10 mouse cellular contexts compared by ENCODE assay signal in the genomic region with DNA sequence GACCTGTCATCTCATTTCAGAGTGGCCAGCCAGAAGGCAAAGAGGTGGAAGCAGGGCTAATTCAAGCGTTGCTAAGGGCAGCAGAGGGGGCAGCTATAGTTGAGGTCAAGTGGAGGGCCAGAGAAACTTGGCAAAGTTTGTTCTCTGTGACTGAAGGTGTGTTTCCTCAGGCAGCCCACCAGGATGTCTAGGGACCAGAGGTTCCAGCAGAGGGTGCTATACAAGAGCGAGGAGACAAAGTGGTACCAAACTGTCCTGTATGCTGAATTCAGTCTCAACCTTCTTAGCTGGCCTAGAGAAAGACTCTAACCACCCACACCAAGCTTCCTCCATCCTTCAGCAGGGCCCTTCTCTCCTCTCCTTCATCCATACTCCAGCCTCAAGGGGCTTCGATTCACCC.
A peak's percentile ranks its signal among the peaks of the same experiment; 100 is the strongest.
DNase-seq lines count a peak whose midpoint lies in the region; ATAC-seq and TF ChIP-seq lines count a peak whose summit lies in the region.
"Had no signal": no experiment of that assay in that cellular context is flagged by ENCODE, and none has a peak within 500 bp of the region (broad histone marks: within the 10 kb centered on the region; RNA-seq: fewer than 3 reads in every experiment).

No protein-coding gene starts in this region.

- TF ChIP-seq CTCF in ES-Bruce4 (IDR thresholded peaks at IDR 0.05; ENCODE audit: low read depth, low read length): peak; percentile 68

- no peak overlapping the region for H3K4me2 ChIP-seq in limb, embryonic 11.5 days (ENCODE audit: low read depth, severe bottlenecking)
- H3K4me2 ChIP-seq in limb, embryonic 14.5 days (replicated peaks; ENCODE audit: low read depth, low read length, severe bottlenecking): no peak overlapping the region
- H3K4me2 ChIP-seq: embryonic facial prominence, embryonic 15.5 days; limb, embryonic 12.5 days had no signal

- H3K4me1 ChIP-seq in limb, embryonic 11.5 days (ENCODE audit: control insufficient read depth, insufficient read depth, low read length): peaks cover 30% of the 10 kb centered on the region
- H3K4me1 ChIP-seq in limb, embryonic 10.5 days: peaks cover 53% of the 10 kb centered on the region
- H3K4me1 ChIP-seq in ES-Bruce4 (ENCODE audit: control insufficient read depth, insufficient read depth, low read length): peaks cover 3% of the 10 kb centered on the region
- H3K4me1 ChIP-seq in limb, embryonic 14.5 days (ENCODE audit: control insufficient read depth, insufficient read depth, low read length): peaks cover 32% of the 10 kb centered on the region

- WGBS in limb, embryonic 11.5 days: 38% methylated on average over 3 of the region's 3 CpGs
- 36% methylated on average over 3 of the region's 3 CpGs for WGBS in limb, embryonic 10.5 days
- 38% methylated on average over 3 of the region's 3 CpGs for WGBS in limb, embryonic 14.5 days

- no peak overlapping the region for H3K9ac ChIP-seq in limb, embryonic 11.5 days (ENCODE audit: low read length)
- no peak overlapping the region for H3K9ac ChIP-seq in ES-Bruce4 (ENCODE audit: low read depth, poor library complexity, severe bottlenecking)
- no peak overlapping the region for H3K9ac ChIP-seq in limb, embryonic 14.5 days (ENCODE audit: low read depth, low read length, severe bottlenecking)
- H3K9ac ChIP-seq: embryonic facial prominence, embryonic 15.5 days; limb, embryonic 12.5 days had no signal

- TF ChIP-seq POLR2A in ES-Bruce4 (IDR thresholded peaks at IDR 0.05; ENCODE audit: insufficient read depth, low read length): no peak
- no peak for TF ChIP-seq POLR2A in limb, embryonic 14.5 days (IDR thresholded peaks at IDR 0.05; ENCODE audit: borderline replicate concordance, extremely low read depth, insufficient read depth, insufficient read length)

- no peaks in the 10 kb centered on the region for H3K9me3 ChIP-seq in limb, embryonic 11.5 days (ENCODE audit: control insufficient read depth, low read length)
- H3K9me3 ChIP-seq in limb, embryonic 10.5 days (replicated peaks): no peaks in the 10 kb centered on the region
- no peaks in the 10 kb centered on the region for H3K9me3 ChIP-seq in ES-Bruce4 (replicated peaks; ENCODE audit: control insufficient read depth, insufficient read depth, low read length, poor library complexity, severe bottlenecking)
- no peaks in the 10 kb centered on the region for H3K9me3 ChIP-seq in limb, embryonic 14.5 days (ENCODE audit: control insufficient read depth, low read length)
- H3K9me3 ChIP-seq: embryonic facial prominence, embryonic 15.5 days; limb, embryonic 12.5 days had no signal

- H3K4me3 ChIP-seq in limb, embryonic 11.5 days (ENCODE audit: low read depth, low read length): no peak overlapping the region
- no peak overlapping the region for H3K4me3 ChIP-seq in limb, embryonic 10.5 days
- no peak overlapping the region for H3K4me3 ChIP-seq in ES-Bruce4 (ENCODE audit: low read depth, low read length)
- no peak overlapping the region for H3K4me3 ChIP-seq in limb, embryonic 14.5 days (replicated peaks; ENCODE audit: low read length)
- H3K4me3 ChIP-seq: embryonic facial prominence, embryonic 15.5 days; limb, embryonic 12.5 days had no signal

- H3K27me3 ChIP-seq in limb, embryonic 11.5 days (ENCODE audit: control insufficient read depth, insufficient read depth, low read length): peaks cover 26% of the 10 kb centered on the region
- peaks cover 97% of the 10 kb centered on the region for H3K27me3 ChIP-seq in limb, embryonic 10.5 days (ENCODE audit: low read depth, poor library complexity, severe bottlenecking)
- peaks cover 8% of the 10 kb centered on the region for H3K27me3 ChIP-seq in ES-Bruce4 (ENCODE audit: control insufficient read depth, insufficient read depth, low read length, poor library complexity, severe bottlenecking)
- H3K27me3 ChIP-seq in limb, embryonic 14.5 days (ENCODE audit: control insufficient read depth, insufficient read depth, low read length): peaks cover 13% of the 10 kb centered on the region

- no peak for TF ChIP-seq EP300 in ES-Bruce4 (IDR thresholded peaks at IDR 0.05; ENCODE audit: insufficient read depth, low read depth, low read length)

- ATAC-seq in limb, embryonic 11.5 days (ENCODE audit: insufficient number of reproducible peaks, low FRiP score, low TSS enrichment, low read depth): no peak
- no peak for ATAC-seq in limb, embryonic 14.5 days (ENCODE audit: low FRiP score, low read depth)

- H3K27ac ChIP-seq in limb, embryonic 11.5 days (replicated peaks; ENCODE audit: low read depth, low read length): no peak overlapping the region
- no peak overlapping the region for H3K27ac ChIP-seq in limb, embryonic 10.5 days
- H3K27ac ChIP-seq in ES-Bruce4 (ENCODE audit: insufficient read depth, low read length): no peak overlapping the region
- no peak overlapping the region for H3K27ac ChIP-seq in limb, embryonic 14.5 days (replicated peaks; ENCODE audit: low read depth, low read length)
- H3K27ac ChIP-seq: embryonic facial prominence, embryonic 15.5 days; limb, embryonic 12.5 days had no signal

- no peaks in the 10 kb centered on the region for H3K36me3 ChIP-seq in limb, embryonic 11.5 days (ENCODE audit: control insufficient read depth, insufficient read depth, low read length)
- H3K36me3 ChIP-seq in limb, embryonic 10.5 days: no peaks in the 10 kb centered on the region
- no peaks in the 10 kb centered on the region for H3K36me3 ChIP-seq in ES-Bruce4 (ENCODE audit: control insufficient read depth, insufficient read depth, low read length, poor library complexity, severe bottlenecking)
- no peaks in the 10 kb centered on the region for H3K36me3 ChIP-seq in limb, embryonic 14.5 days (ENCODE audit: control insufficient read depth, insufficient read depth, low read length)
- H3K36me3 ChIP-seq: embryonic facial prominence, embryonic 15.5 days; limb, embryonic 12.5 days had no signal

- peak; percentile 38 to 53 for DNase-seq in cerebellum, postnatal 10 days
- DNase-seq in cerebellum, adult 8-10 months: no peak
- peak; percentile 52 for DNase-seq in limb, embryonic 11.5 days (ENCODE audit: low spot score)
- no peak for DNase-seq in limb, embryonic 10.5 days (ENCODE audit: low spot score)
- peak; percentile 40 for DNase-seq in limb, embryonic 14.5 days (ENCODE audit: low spot score)
- DNase-seq in layer of hippocampus, adult 18-20 months (ENCODE audit: low spot score in 2 of 2): no peak
- no peak for DNase-seq in spleen, adult 18-20 months

Comparison
In these comparisons a context has a peak if more than half of its experiments do, and no peak if none do; other contexts are left out.
1. DNase-seq: peak in cerebellum, postnatal 10 days (2 of 2), limb, embryonic 11.5 days (single experiment) and limb, embryonic 14.5 days (single experiment); none in cerebellum, adult 8-10 months (single experiment), limb, embryonic 10.5 days (single experiment), layer of hippocampus, adult 18-20 months (0 of 2) and spleen, adult 18-20 months (0 of 2).